Mouse (Mus musculus) heart, adult 2 months (tissue): ENCODE results near the gene Cfap46. TPM values are rescaled to one million over a fixed set of nuclear protein-coding genes. Genes with fewer than 3 reads are reported as not detected.

ENCODE experiments used
- DNase-seq, 2 experiments: peaks; one replicate each; pipeline ENCODE4 v3.0.0; 2021
- H3K27ac ChIP-seq: fragments of 200-600 bp; 2 replicates; pipeline ENCODE4 v1.8.1; 2022
- H3K27me3 ChIP-seq: fragments of 200-500 bp; 2 replicates; pipeline ENCODE4 v1.6.1; 2012; ENCODE audit warnings: mild to moderate bottlenecking, low read length, inconsistent platforms, mixed read lengths; ENCODE audit not compliant: control insufficient read depth, insufficient read depth
- H3K36me3 ChIP-seq: fragments of 200-500 bp; 2 replicates; pipeline ENCODE4 v1.6.1; 2012; ENCODE audit warnings: low read length, inconsistent platforms; ENCODE audit not compliant: control insufficient read depth, insufficient read depth
- H3K4me1 ChIP-seq: fragments of 200-500 bp; 2 replicates; pipeline ENCODE4 v1.6.1; 2011; ENCODE audit warnings: low read length; ENCODE audit not compliant: control insufficient read depth, insufficient read depth
- H3K4me3 ChIP-seq: fragments of 200-600 bp; 2 replicates; pipeline ENCODE4 v1.8.1; 2022
- H3K79me2 ChIP-seq: fragments of 200-500 bp; replicated peaks from 2 replicates; pipeline ENCODE4 v1.6.1; 2012; ENCODE audit warnings: mild to moderate bottlenecking, inconsistent platforms, low read length, moderate library complexity, mixed read lengths; ENCODE audit not compliant: control insufficient read depth, insufficient read depth
- H3K9ac ChIP-seq: fragments of 200-500 bp; 2 replicates; pipeline ENCODE4 v1.6.1; 2012; ENCODE audit warnings: low read depth, mild to moderate bottlenecking, control low read depth, inconsistent platforms, low read length, mixed read lengths
- CTCF ChIP-seq: fragments of 200-600 bp; IDR thresholded peaks from 2 replicates; pipeline ENCODE4 v1.8.1; 2022; ENCODE audit warnings: antibody characterized with exemption, mild to moderate bottlenecking, moderate library complexity
- EP300 ChIP-seq: fragments of 200-500 bp; IDR thresholded peaks from 2 replicates; pipeline ENCODE4 v1.6.1; 2011; ENCODE audit warnings: low read depth, low read length, control low read depth; ENCODE audit not compliant: insufficient read depth
- POLR2A ChIP-seq: fragments of 200-500 bp; IDR thresholded peaks from 2 replicates; pipeline ENCODE4 v1.6.1; 2011; ENCODE audit warnings: mild to moderate bottlenecking, low read depth, low read length, control low read depth; ENCODE audit not compliant: insufficient read depth
- WGBS: fragments of 180-500 bp; shearing (Covaris S2); methylation state at CpG from one replicate; pipeline ENCODE4 v1.1.7; 2018; 5-methylcytosine and 5-hydroxymethylcytosine counted together
- intact Hi-C: fragments of 180-260 bp; cut with DNase I; formaldehyde crosslinking; loops from one replicate; pipeline ENCODE4 v1.15.1; 2025
- polyA plus RNA-seq: library from polyadenylated mRNA; depleted of rRNA; stranded (reverse); fragments of >200 nt; gene quantifications from 2 replicates; pipeline ENCODE4 v1.2.3, GENCODE M21; 2012
- total RNA-seq, 2 experiments: library from RNA; stranded (reverse); gene quantifications; 2 replicates each; pipeline ENCODE4 v1.2.3; 2021

Cfap46 gene
- total and polyA plus RNA-seq, 3 experiments = 0.08 to 1.00 TPM; not detected in 1

DNA sequence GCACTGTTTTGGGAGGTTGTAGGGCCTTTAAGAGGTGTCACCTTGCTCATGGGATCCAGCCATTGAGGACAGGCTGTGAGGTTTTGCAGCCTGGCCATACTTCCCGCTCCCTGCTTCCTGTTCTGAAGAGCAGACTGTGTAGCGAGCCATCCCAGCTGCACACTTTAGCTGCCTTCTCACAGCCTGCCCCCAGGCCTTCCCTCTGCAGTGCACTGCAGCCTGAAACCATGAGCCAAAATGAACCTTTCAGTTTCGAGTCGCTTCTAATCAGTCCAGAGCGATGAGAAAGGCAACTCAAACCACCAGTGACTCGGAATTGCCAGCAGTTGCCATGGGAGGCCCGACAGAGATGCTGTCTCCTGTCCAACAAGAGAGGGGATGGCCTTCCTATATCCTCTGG lies 33.9 kb downstream of the Cfap46 start:
- intact Hi-C loops = loop anchor here (2.0 kb wide), 1 partner anchor 211 kb away; no protein-coding TSS in a partner anchor
- H3K4me1 ChIP-seq = no peaks in the 10 kb centered on the region
- 58% methylated on average over 7 of the region's 7 CpGs for WGBS
- H3K4me3 ChIP-seq = no peak overlapping the region
- no peak for TF ChIP-seq EP300
- no peak for TF ChIP-seq CTCF
- TF ChIP-seq POLR2A = no peak
- H3K27ac ChIP-seq = no peak overlapping the region
- no peaks in the 10 kb centered on the region for H3K79me2 ChIP-seq
- H3K27me3 ChIP-seq = no peaks in the 10 kb centered on the region
- no peaks in the 10 kb centered on the region for H3K36me3 ChIP-seq
- no peak for DNase-seq
- H3K9ac ChIP-seq = no peak overlapping the region

DNA sequence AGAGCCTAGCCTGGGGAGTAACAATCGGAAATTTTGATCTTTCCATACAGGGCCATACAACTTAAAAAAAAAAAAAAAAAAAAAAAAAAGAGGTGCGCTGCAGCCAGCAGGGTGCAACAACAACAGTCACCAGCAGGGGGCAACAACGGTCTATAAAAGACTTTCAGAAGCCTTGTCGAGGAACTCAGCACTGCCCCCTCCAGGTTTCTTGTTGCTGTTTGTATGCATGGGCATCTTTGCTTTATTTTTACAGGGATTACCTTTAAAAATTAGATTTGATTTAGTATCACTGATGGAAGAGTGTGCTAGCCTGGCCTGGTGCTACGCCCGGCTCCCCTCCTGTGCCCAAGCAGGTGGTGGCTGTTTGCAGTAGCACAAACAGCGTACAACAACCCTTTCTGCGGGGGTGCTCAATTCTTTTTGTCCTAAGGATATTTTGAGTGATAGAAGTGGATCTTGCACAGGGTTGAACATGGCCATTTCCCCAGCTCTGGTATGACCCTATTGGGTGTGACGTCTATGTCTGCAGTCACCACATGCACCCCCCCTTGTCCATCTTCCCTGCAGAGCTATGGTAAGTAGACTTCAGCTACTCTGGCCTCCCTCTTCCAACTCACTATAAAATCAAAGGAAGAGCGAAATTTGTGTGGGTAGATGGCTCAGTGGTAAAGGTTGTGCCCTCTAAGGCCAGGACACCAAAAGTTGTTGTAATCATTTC lies 35.4 kb downstream of the Cfap46 start:
- peak; percentile 81 to 91 for DNase-seq
- H3K4me3 ChIP-seq = no peak overlapping the region
- H3K9ac ChIP-seq = no peak overlapping the region
- no peaks in the 10 kb centered on the region for H3K27me3 ChIP-seq
- peak; percentile 94 for TF ChIP-seq CTCF
- TF ChIP-seq POLR2A = no peak
- peak; percentile 82 for TF ChIP-seq EP300
- 43% methylated on average over 10 of the region's 10 CpGs for WGBS
- H3K36me3 ChIP-seq = no peaks in the 10 kb centered on the region
- no peak overlapping the region for H3K27ac ChIP-seq
- no peaks in the 10 kb centered on the region for H3K79me2 ChIP-seq
- H3K4me1 ChIP-seq = no peaks in the 10 kb centered on the region
- intact Hi-C loops = loop anchor here (1.0 to 2.0 kb wide), 2 partner anchors 34 to 213 kb away; no protein-coding TSS in a partner anchor

DNA sequence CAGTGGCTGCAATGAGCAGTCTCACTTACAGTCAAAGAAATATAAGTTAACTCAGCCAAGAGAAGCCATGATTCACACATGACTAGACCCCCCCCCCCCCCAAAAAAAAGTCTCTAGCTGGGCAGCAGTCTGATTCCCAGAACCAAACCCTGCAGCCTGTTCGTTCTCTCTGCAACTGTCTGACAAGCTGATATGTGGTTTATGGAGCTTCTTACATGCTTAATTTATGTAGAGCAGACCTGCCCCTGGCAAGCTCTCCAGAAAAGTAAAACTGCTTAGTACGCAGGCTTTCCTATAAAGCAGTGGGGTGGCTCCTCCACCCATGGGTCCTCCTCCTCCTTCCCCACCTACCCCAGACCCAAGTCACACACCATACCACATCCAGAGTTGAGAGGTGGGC lies 50.2 kb downstream of the Cfap46 start:
- Histone ChIP-seq H3K27ac (no peak overlapping the region), H3K79me2 (no peaks in the 10 kb centered on the region), H3K36me3 (no peaks in the 10 kb centered on the region), H3K4me1 (no peaks in the 10 kb centered on the region), H3K27me3 (no peaks in the 10 kb centered on the region), H3K4me3 (no peak overlapping the region), H3K9ac (no peak overlapping the region)
- intact Hi-C loops = no loop called here
- no peak for DNase-seq
- TF ChIP-seq EP300 (no peak), CTCF (no peak), POLR2A (no peak)
- 64% methylated on average over 2 of the region's 2 CpGs for WGBS

DNA sequence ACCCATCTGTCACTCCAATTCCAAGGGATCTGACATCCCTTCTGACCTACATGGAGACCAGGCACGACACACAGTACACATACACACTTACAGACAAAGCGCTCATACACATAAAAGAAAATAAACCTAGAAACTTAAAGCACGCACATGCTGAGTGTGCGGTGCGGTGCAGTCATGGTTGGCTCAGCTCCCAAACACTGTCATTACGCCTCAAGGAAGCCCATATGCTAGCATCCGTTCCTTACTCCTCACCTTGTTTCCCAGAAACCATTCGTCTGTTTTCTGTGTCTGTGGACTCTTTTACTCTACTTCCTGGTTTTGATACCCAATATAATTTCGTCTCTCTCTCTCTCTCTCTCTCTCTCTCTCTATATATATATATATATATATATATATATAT lies 58.5 kb downstream of the Cfap46 start:
- H3K27me3 ChIP-seq = no peaks in the 10 kb centered on the region
- H3K79me2 ChIP-seq = no peaks in the 10 kb centered on the region
- H3K4me3 ChIP-seq = no peak overlapping the region
- H3K27ac ChIP-seq = no peak overlapping the region
- H3K9ac ChIP-seq = no peak overlapping the region
- no peak for TF ChIP-seq CTCF
- no peak for TF ChIP-seq POLR2A
- TF ChIP-seq EP300 = no peak
- WGBS = 72% methylated on average over 9 of the region's 9 CpGs
- no peaks in the 10 kb centered on the region for H3K4me1 ChIP-seq
- no peaks in the 10 kb centered on the region for H3K36me3 ChIP-seq
- intact Hi-C loops = no loop called here
- DNase-seq = no peak

DNA sequence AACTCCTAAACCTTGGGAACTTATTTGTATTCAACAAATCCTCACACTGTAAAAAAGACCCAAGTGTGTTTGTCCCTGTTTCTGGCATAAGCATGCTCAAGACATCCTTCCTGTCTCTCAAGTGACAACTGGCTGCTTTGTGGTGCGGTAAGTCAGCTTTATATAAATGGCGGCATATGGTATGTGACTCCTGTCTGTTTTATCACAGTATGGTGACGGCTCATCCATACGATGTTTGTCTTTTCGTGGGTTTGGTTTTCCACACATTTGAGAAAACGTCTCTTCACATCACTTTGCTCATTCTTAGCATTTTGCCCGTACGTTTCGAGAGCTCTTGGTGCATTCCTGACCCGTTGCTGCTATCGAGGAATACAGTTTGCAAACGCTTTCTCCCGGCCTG lies 61.0 kb downstream of the Cfap46 start:
- no peaks in the 10 kb centered on the region for H3K27me3 ChIP-seq
- no peak overlapping the region for H3K9ac ChIP-seq
- no peaks in the 10 kb centered on the region for H3K4me1 ChIP-seq
- intact Hi-C loops = no loop called here
- no peaks in the 10 kb centered on the region for H3K36me3 ChIP-seq
- no peak for TF ChIP-seq POLR2A
- TF ChIP-seq CTCF = no peak
- TF ChIP-seq EP300 = no peak
- no peak for DNase-seq
- no peak overlapping the region for H3K27ac ChIP-seq
- 69% methylated on average over 13 of the region's 13 CpGs for WGBS
- no peaks in the 10 kb centered on the region for H3K79me2 ChIP-seq
- no peak overlapping the region for H3K4me3 ChIP-seq
